Mouse (Mus musculus) heart, adult 18-20 months (tissue): Measurements from ENCODE around the gene Gm5773. TPM values are rescaled to one million over a fixed set of nuclear protein-coding genes. Genes with fewer than 3 reads are reported as not detected.
"Not testable (repeated sequence)": the region's sequence is repeated elsewhere in the genome, so short reads cannot be mapped to it uniquely, and the experiment has no call there.

Source experiments
- DNase-seq, 2 experiments: peaks; one replicate each; pipeline ENCODE4 v3.0.0; 2021 to 2022; ENCODE audit warnings: mixed read lengths in 1 of 2
- long read RNA-seq, 2 experiments: library from polyadenylated mRNA; stranded (forward); transcript quantifications; one replicate each; pipeline ENCODE4 v2.0.0; 2021
- total RNA-seq, 2 experiments: library from RNA; stranded (reverse); gene quantifications; 2 replicates each; pipeline ENCODE4 v1.2.3; 2021

Gm5773 gene
- not detected for total RNA-seq
- long read RNA-seq, experiment 1: 0 reads
- long read RNA-seq, experiment 2: 0 reads

- not testable (repeated sequence) for DNase-seq
These were observed at the start of gene Gm5773 for GRCm38 (mm10) chr3:93772700-93773099. Gene Gm5773 (plus strand): TSS chr3:93773000.

DNA sequence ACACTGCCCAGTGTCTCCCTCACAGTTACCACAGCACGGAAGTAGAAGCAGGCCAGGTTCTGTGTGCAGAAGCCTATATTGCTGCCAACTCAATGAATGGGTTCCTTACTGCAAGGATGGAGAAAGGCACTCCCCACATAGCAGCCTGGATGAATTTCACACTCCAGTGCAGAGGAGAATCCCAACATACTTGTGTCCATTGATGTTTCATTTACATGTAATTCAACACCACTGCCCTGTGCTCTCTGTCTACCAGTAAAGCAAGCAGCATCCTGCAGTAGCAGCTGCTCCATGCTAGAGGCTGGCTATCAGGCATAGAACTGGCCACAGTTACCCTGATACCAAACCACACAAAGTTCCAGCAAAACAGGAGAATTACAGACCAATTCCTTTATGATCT is 27.3 kb upstream of the Gm5773 start:
- not testable (repeated sequence) for DNase-seq

- not testable (repeated sequence) for DNase-seq
These were observed 18.8 kb upstream of the Gm5773 start for GRCm38 (mm10) chr3:93754022-93754421.

- DNase-seq: not testable (repeated sequence)
These were observed 23.3 kb downstream of the Gm5773 start, which contains the start of gene Tdpoz4 for GRCm38 (mm10) chr3:93796098-93796497. Gene Tdpoz4 (plus strand): TSS chr3:93796398.

GRCm38 (mm10) chr3:93813341-93813740 is 40.5 kb downstream of the Gm5773 start:
- DNase-seq: not testable (repeated sequence)

Other genes starting within 250 kb of the Gm5773 start
- 100 to 1,000 TPM in 1 of 2 experiments, 10 to 100 TPM in 1; 92.1 to 100 TPM for gene S100a10, start 217.9 kb upstream of the Gm5773 start, total RNA-seq
- not detected for gene Tdpoz2, start 120.3 kb upstream of the Gm5773 start, total RNA-seq
- gene Tdpoz1, start 96.7 kb upstream of the Gm5773 start, total RNA-seq: not detected
- gene Gm37596, start 79.9 kb upstream of the Gm5773 start, total RNA-seq: not detected
- not detected for gene Tdpoz4, start 23.4 kb downstream of the Gm5773 start, total RNA-seq
- not detected for gene Tdpoz3, start 53.0 kb downstream of the Gm5773 start, total RNA-seq
- gene Gm9117, start 170.5 kb downstream of the Gm5773 start, total RNA-seq: not detected
- not detected for gene Tdpoz5, start 188.3 kb downstream of the Gm5773 start, total RNA-seq